Mouse (Mus musculus) liver, postnatal 0 days (tissue): ENCODE data around the gene Col4a3bp. TPM values are rescaled to one million over a fixed set of nuclear protein-coding genes. Genes with fewer than 3 reads are reported as not detected.

ENCODE experiments used
- ATAC-seq: fragments of 200-750 bp; cut with Nextera tagmentation; 2 replicates; pipeline ENCODE4 v1.8.0; 2017; ENCODE audit warnings: mild to moderate bottlenecking, moderate library complexity
- DNase-seq: peaks from one replicate; pipeline ENCODE4 v3.0.0-alpha.2; 2016
- H3K27ac ChIP-seq: fragments of 300-500 bp; sonication (generic); 2 replicates; pipeline ENCODE4 v1.5.1; 2014; ENCODE audit warnings: antibody characterized with exemption, moderate library complexity, mild to moderate bottlenecking, low read depth
- H3K27me3 ChIP-seq: fragments of 300-500 bp; sonication (generic); 2 replicates; pipeline ENCODE4 v1.6.1; 2014; ENCODE audit warnings: low read length, control low read depth, mixed read lengths; ENCODE audit not compliant: insufficient read depth
- H3K36me3 ChIP-seq: fragments of 300-500 bp; sonication (generic); replicated peaks from 2 replicates; pipeline ENCODE4 v1.6.1; 2014; ENCODE audit warnings: mild to moderate bottlenecking, control low read depth, low read length, moderate library complexity, mixed read lengths; ENCODE audit not compliant: insufficient read depth
- H3K4me1 ChIP-seq: fragments of 300-500 bp; sonication (generic); 2 replicates; pipeline ENCODE4 v1.6.1; 2014; ENCODE audit warnings: antibody characterized with exemption, mild to moderate bottlenecking, control low read depth; ENCODE audit not compliant: insufficient read depth
- H3K4me2 ChIP-seq: fragments of 300-500 bp; sonication (generic); 2 replicates; pipeline ENCODE4 v1.6.1; 2014; ENCODE audit warnings: low read depth, mild to moderate bottlenecking, low read length, moderate library complexity, mixed read lengths
- H3K4me3 ChIP-seq: fragments of 300-500 bp; sonication (generic); 2 replicates; pipeline ENCODE4 v1.5.1; 2014; ENCODE audit warnings: low read depth, low read length
- H3K9ac ChIP-seq: fragments of 300-500 bp; sonication (generic); replicated peaks from 2 replicates; pipeline ENCODE4 v1.6.1; 2014; ENCODE audit warnings: mild to moderate bottlenecking, moderate library complexity
- H3K9me3 ChIP-seq: fragments of 300-500 bp; sonication (generic); 2 replicates; pipeline ENCODE4 v1.6.1; 2016; ENCODE audit warnings: mild to moderate bottlenecking, control low read depth, low read length, mixed read lengths
- CTCF ChIP-seq: sonication (generic); IDR thresholded peaks from 2 replicates; pipeline ENCODE4 v1.5.1; 2016; ENCODE audit warnings: antibody characterized with exemption, low read depth
- EP300 ChIP-seq: IDR thresholded peaks from 2 replicates; pipeline ENCODE4 v1.6.1; 2016; ENCODE audit warnings: antibody characterized with exemption, low read depth, mild to moderate bottlenecking
- WGBS: fragments of 180-500 bp; shearing (Covaris S2); extraction: QIAGEN DNeasy Blood & Tissue Kit; methylation state at CpG from one replicate; pipeline ENCODE4 v1.1.7; 2014; ENCODE audit not compliant: insufficient replicate concordance; 5-methylcytosine and 5-hydroxymethylcytosine counted together
- polyA plus RNA-seq: library from polyadenylated mRNA; unstranded; fragments of >200 nt; fragmentation: Nextera tagmentation; extraction: Ambion mirVana; gene quantifications from 2 replicates; pipeline ENCODE4 v1.2.1, GENCODE M21; 2015

Gene Col4a3bp
- polyA plus RNA-seq, result 3.5 and 4.2 TPM in 2 replicates

GRCm38 (mm10) chr13:96542081-96542889 lies at the start of gene Col4a3bp, which contains the start of gene Polk:
Gene Col4a3bp (plus strand): TSS chr13:96542618.
Gene Polk (minus strand): TSS chr13:96542579.
- DNase-seq (peak; percentile 98), ATAC-seq (peak; percentile 99)
- no peaks in the 10 kb centered on the region for H3K27me3 ChIP-seq
- no peaks in the 10 kb centered on the region for H3K36me3 ChIP-seq
- H3K9me3 ChIP-seq, result no peaks in the 10 kb centered on the region
- H3K4me3 ChIP-seq, result peak within 1 kb of the TSS; percentile 100
- TF ChIP-seq EP300 (no peak), CTCF (no peak)
- peak within 1 kb of the TSS; percentile 98 for H3K9ac ChIP-seq
- peaks cover 11% of the 10 kb centered on the region for H3K4me1 ChIP-seq
- H3K4me2 ChIP-seq, result peak within 1 kb of the TSS; percentile 86
- peak within 1 kb of the TSS; percentile 98 for H3K27ac ChIP-seq
- under 1% methylated on average over 48 of the region's 50 CpGs for WGBS

DNA sequence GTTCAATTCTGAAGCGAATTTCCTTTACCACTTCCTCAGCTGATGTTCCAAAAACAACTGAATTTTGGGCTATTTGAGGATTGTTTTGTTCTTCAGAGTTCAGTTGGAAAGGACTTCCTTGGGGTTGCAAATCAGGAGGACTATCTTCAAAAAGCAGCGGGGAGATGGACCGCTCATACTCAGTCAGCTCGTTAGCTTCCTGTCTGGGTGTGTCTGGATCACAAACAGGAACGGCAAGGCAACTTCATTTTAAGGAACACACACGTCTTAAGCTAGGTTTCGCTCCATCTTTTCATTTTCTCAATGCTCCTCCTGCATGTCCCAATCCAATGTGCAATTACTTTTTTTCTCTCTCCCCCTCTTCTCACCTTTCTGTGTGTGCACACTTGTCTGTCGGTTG lies 45.8 kb upstream of the Col4a3bp start:
- Histone ChIP-seq H3K36me3 (0 out of 2 replicates have a peak, but pooled peaks cover 6% of the 10 kb centered on the region), H3K4me3 (no peak overlapping the region), H3K9me3 (no peaks in the 10 kb centered on the region), H3K27me3 (no peaks in the 10 kb centered on the region), H3K9ac (no peak overlapping the region), H3K4me2 (0 out of 2 replicates have a peak overlapping the region, but pooled peaks have one; percentile 18), H3K27ac (no peak overlapping the region), H3K4me1 (0 out of 2 replicates have a peak, but pooled peaks cover 3% of the 10 kb centered on the region)
- TF ChIP-seq CTCF (no peak), EP300 (no peak; the same call in 1 of the 2 replicates)
- 36% methylated on average over 8 of the region's 8 CpGs for WGBS
- ATAC-seq (no peak), DNase-seq (no peak)

DNA sequence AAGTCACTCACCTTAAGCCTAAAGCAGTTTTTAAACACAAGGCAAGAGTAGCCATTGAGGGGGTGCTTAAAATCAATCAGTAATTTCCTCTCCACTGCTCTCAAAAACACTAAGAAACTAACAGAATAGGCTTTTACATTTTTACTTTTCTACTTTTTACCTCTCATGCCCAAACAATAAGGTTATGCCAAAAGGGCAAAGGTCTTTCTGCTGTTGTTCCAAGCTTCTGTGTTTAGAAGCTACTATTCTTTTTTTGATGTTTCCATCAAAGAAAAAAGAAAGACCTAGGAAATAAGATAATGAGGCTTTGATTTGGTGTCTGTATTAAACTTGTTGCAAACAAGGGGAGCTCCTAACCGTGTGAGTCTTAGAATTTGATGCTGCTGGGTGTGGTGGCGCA lies 42.5 kb upstream of the Col4a3bp start:
- DNase-seq, result no peak
- Histone ChIP-seq H3K4me2 (no peak overlapping the region), H3K4me3 (no peak overlapping the region), H3K27ac (no peak overlapping the region), H3K36me3 (0 out of 2 replicates have a peak, but pooled peaks cover 6% of the 10 kb centered on the region), H3K9me3 (no peaks in the 10 kb centered on the region), H3K9ac (no peak overlapping the region), H3K4me1 (0 out of 2 replicates have a peak, but pooled peaks cover 3% of the 10 kb centered on the region), H3K27me3 (no peaks in the 10 kb centered on the region)
- TF ChIP-seq CTCF, result no peak
- no peak for TF ChIP-seq EP300
- 84% methylated on average over 2 of the region's 2 CpGs for WGBS
- no peak for ATAC-seq

DNA sequence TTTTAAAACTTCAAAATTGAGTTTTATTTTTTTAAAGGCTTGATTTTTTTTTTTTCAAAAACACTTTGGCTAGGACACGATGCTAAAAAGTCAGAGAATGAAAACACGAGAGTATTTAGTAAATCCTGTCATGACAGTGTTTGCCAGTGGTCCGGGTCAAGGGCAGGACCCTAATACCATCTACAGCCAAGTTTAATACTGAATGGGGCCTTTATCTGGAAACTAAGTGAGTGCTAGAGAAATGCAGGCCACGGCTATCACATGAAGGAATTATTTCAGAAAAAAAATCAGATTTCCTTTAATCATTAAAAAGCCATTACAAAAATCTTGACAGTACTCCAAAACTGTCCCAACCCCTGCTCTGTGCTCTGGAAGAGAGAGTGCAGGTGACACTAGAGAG lies 36.8 kb upstream of the Col4a3bp start:
- H3K9ac ChIP-seq, result no peak overlapping the region
- H3K4me2 ChIP-seq, result no peak overlapping the region
- no peak for DNase-seq
- no peak overlapping the region for H3K27ac ChIP-seq
- no peaks in the 10 kb centered on the region for H3K27me3 ChIP-seq
- H3K4me1 ChIP-seq, result 0 out of 2 replicates have a peak, but pooled peaks cover 2% of the 10 kb centered on the region
- no peaks in the 10 kb centered on the region for H3K36me3 ChIP-seq
- no peak overlapping the region for H3K4me3 ChIP-seq
- WGBS, result 78% methylated on average over 4 of the region's 4 CpGs
- no peak for TF ChIP-seq CTCF
- TF ChIP-seq EP300, result no peak
- H3K9me3 ChIP-seq, result no peaks in the 10 kb centered on the region
- ATAC-seq, result no peak

DNA sequence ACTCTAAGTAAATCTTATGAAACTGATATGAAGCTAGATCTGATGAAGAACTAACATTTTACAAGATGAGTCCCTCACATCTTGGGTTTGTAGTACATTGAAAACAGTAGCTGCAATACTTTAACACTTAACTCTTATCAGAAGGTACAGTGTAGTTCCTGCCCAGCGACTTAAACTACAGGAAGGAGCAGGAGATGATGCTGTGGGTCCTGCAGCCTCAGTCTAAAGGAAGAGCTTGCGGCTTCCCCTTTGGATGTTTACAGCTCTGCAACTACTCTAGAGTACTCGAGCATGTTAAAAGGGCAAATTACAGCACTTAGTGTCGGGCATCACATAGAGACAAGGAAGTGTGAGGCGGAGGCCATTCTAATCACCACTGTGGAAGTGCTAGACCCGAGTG lies 36.1 kb upstream of the Col4a3bp start:
- Histone ChIP-seq H3K4me1 (0 out of 2 replicates have a peak, but pooled peaks cover 2% of the 10 kb centered on the region), H3K4me3 (no peak overlapping the region), H3K9ac (no peak overlapping the region), H3K27me3 (no peaks in the 10 kb centered on the region), H3K9me3 (no peaks in the 10 kb centered on the region), H3K36me3 (no peaks in the 10 kb centered on the region), H3K27ac (no peak overlapping the region), H3K4me2 (no peak overlapping the region)
- TF ChIP-seq CTCF, result no peak
- TF ChIP-seq EP300, result no peak
- WGBS, result 28% methylated on average over 6 of the region's 6 CpGs
- ATAC-seq, result no peak
- DNase-seq, result no peak

DNA sequence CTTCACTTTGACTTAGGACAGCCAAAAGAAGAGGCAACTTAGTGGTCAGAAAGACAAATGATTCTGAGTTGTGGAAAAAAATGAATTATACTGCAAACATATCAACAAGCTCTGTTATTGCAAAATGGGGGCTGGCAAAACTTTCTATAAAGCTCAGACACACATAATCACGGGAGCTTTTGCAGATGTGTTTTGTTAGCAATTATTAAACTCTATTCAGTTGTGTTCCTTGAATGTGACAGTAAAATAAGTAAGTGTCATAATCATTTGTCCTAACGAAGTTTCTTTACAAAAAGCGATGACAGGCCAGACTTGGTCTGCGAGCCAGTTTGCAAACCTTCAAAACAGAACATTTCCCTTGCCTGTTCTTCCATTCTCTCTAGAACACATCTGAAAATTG lies 34.9 kb upstream of the Col4a3bp start:
- Histone ChIP-seq H3K9me3 (no peaks in the 10 kb centered on the region), H3K36me3 (no peaks in the 10 kb centered on the region), H3K27me3 (no peaks in the 10 kb centered on the region), H3K4me1 (0 out of 2 replicates have a peak, but pooled peaks cover 2% of the 10 kb centered on the region), H3K4me3 (no peak overlapping the region), H3K27ac (no peak overlapping the region), H3K4me2 (no peak overlapping the region), H3K9ac (no peak overlapping the region)
- DNase-seq (no peak), ATAC-seq (no peak)
- no peak for TF ChIP-seq EP300
- 83% methylated on average over 4 of the region's 4 CpGs for WGBS
